Mouse (Mus musculus): ENCODE results near the gene Rras.

Gene Rras

GRCm38 (mm10) chr7:45052181-45052861, 34.6 kb downstream of the Rras start:
- DNase-seq (ENCODE audit: low spot score in 2 of 2): peak; percentile 37 to 46

GRCm38 (mm10) chr7:45052862-45053116, 35.0 kb downstream of the Rras start, which contains the start of gene Prr12:
TSS of gene Prr12 (minus strand) at chr7:45052881.
- DNase-seq (ENCODE audit: low spot score in 2 of 2): no peak

DNA sequence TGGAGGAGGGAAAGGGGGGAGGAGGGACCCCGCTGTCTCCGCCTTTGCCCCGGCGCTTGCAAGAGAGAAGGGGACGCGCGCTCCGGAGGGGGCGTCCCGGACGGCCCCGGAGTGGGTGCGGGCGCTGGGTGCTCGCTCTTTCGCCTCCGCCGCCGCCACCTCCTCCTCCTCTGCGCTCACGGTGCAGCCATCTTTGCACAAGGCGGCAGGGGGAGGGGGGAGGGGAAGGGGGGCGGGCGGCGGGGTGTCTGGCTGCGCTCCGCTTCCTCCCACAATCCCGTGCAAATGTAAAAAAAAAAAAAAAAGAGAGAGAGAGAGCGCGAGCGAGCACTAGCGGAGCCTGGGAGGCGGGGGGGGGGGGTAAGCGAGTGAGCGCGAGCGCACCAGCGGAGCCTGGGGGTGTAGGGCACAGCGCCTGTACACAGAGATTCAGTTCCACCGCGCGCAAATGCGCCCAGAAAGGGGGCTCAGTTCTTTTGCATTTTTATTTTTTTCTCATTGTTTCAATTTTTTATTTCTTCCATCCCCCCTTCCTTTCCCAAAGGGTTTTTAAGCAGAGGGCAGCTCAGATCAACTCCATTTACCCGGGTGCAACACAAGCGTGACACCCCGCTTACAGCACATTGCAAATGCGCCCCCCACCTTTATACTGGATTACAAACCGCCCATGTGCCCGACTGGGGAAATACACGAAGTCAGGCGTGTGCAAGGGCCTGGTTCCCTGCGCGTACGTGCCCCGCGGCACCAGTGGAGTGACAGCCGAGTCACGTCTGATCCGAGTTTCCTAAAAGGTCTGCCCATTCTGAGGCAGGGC, 35.6 kb downstream of the Rras start:
- DNase-seq (ENCODE audit: low spot score in 2 of 2): peak; percentile 83 to 86

GRCm38 (mm10) chr7:45053931-45054510, 36.3 kb downstream of the Rras start:
- DNase-seq (ENCODE audit: low spot score in 2 of 2): peak; percentile 98

DNA sequence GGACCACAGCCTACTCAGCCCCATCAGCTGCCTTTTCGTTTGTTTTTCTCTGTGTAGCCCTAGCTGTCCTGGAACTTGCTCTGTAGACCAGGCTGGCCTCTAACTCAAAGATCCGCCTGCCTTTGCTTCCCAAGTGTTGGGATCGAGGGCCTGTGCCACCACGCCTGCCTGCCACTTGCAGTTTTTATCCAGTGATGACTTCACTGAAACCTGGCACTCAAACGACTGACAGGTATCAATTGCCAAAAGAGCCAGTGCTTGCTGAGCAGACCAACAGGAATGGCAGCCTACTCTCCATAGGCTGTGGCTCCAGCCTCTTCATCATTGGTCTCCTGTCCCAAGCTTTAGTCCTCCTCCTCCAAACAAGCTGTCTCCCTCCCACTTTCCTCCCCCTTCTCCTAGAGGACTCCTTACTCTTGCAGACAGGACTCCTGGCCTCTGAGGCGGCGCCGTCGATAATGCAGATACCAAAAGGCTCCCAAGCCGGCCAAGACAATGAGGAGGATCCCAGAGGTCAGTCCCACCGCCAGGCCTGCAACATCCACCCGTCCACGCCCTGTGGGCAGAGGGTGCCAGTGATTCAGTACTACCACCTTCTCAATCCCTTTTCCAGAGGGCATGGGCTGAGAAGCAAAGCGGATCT, 38.7 kb downstream of the Rras start:
- DNase-seq (ENCODE audit: low spot score in 2 of 2): no peak

DNA sequence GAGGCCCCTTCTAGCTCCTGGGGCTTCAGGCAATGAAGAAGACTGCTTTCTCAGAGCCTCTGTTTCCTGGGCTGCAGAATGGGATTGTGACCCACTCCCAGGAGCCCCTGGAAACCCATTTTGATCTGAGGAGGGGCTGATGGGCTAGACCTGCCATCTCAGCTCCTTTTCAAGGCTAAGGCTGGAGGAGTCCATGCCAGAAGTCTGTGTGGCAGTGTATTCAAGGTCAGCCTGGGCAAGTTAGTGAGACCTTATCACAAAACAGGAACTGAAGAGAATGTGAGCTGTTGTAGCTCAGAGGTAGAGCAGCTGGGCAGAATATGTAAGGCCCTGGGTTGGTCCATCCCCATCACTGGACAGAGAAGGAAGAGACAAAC, 39.2 kb downstream of the Rras start:
- no peak for DNase-seq (ENCODE audit: low spot score in 2 of 2)

- DNase-seq (ENCODE audit: low spot score in 2 of 2): no peak
Measured at GRCm38 (mm10) chr7:45058607-45059571, 41.1 kb downstream of the Rras start.

DNA sequence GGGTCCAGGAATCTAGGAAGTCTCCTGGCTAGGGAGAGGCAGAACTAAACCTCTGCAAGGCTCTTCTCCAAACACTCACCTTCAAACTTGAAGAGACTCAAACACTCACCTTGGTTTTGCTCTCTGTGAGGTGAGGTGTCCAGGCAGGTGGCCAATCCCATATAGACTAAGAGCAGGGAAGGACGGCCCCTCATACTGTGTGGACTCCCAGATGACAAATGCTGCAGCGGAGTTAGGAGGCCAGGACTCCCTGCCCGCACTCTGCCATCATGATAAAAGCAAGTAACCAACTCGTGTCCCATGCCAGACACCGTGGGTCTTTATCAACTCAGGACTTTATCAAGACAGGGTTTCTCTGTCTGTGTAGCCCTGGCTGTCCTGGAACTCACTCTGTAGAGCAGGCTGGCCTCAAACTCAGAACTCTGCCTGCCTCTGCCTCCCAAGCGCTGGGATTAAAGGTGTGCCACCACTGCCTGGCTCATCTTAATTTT, 42.9 kb downstream of the Rras start:
- no peak for DNase-seq (ENCODE audit: low spot score in 2 of 2)

- DNase-seq (ENCODE audit: low spot score in 2 of 2): peak in 1 of 2 experiments; percentile 31
Measured at GRCm38 (mm10) chr7:45061532-45062075, 43.8 kb downstream of the Rras start.

- peak; percentile 95 to 97 for DNase-seq (ENCODE audit: low spot score in 2 of 2)
Measured at GRCm38 (mm10) chr7:45062239-45062835, 44.6 kb downstream of the Rras start, which contains the start of the genes Nosip and Prrg2. TSS of gene Nosip (plus strand) at chr7:45062429. TSS of gene Prrg2 (minus strand) at chr7:45062677.

- DNase-seq (ENCODE audit: low spot score in 2 of 2): no peak
Measured at GRCm38 (mm10) chr7:45067190-45067999, 49.6 kb downstream of the Rras start.

DNA sequence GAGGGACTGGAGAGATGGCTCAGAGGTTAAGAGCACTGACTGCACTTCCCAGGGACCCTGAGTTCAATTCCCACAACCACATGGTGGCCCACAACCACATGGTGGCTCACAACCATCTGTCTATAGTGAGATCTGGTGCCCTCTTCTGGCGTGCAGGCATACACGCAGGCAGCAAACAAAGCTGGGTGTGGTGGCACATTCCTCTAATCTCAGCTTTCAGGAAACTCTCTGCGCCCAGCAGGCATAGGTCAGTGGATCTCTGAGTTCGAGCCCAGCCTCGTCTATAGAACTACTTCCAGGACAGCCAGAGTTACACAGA, 50.2 kb downstream of the Rras start:
- DNase-seq (ENCODE audit: low spot score in 2 of 2): peak; percentile 41 to 48

DNA sequence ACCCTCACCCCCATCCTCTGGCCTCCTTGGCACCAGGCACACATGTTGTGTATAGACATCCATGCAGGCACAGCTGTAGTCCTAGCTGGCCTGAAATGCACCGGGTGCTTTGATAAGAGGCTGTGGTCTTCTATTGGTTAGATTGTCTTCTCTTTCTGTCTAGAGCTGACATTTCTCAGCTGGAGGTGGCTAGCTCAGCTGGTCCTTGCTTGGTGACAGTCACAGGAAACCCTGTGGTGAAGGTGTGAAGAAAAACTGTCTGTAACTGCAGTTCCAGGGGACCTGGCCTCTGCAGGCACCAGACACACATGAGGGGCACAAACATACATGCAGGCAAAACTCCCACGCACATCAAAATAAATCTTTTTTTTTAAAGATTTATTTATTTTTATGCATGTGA, 51.9 kb downstream of the Rras start:
- DNase-seq (ENCODE audit: low spot score in 2 of 2): no peak

Measured in spleen, postnatal 36 days (tissue).